Mouse (Mus musculus) layer of hippocampus, adult 9-11 months (tissue): ENCODE measurements at regions not wholly inside any gene's neighbourhood (a gene's known extent, or its start where the extent isn't known, plus 50 kb on each side); places are given as distances from the start of the nearest gene placed in this dataset.

Experiments used
- DNase-seq: peaks from one replicate; pipeline ENCODE4 v3.0.0; 2022

- DNase-seq: peak; percentile 42
Observed at GRCm38 (mm10) chr6:135525841-135526327, 163.5 kb downstream of the Emp1 start.

- DNase-seq: peak; percentile 86
Observed at GRCm38 (mm10) chr6:135526460-135527160, 164.3 kb downstream of the Emp1 start.

GRCm38 (mm10) chr6:135527879-135528278 is 165.5 kb downstream of the Emp1 start:
- peak; percentile 23 for DNase-seq

- DNase-seq: no peak
Observed at GRCm38 (mm10) chr6:135539791-135540646, 177.7 kb downstream of the Emp1 start.

- DNase-seq: no peak
Observed at GRCm38 (mm10) chr6:135541566-135541965, 179.2 kb downstream of the Emp1 start.

GRCm38 (mm10) chr6:135542356-135542755 is 180.0 kb downstream of the Emp1 start:
- DNase-seq: no peak

- DNase-seq: no peak
Observed at GRCm38 (mm10) chr6:135543390-135543789, 181.0 kb downstream of the Emp1 start.

- DNase-seq: no peak
Observed at GRCm38 (mm10) chr6:135543863-135544262, 181.5 kb downstream of the Emp1 start.

GRCm38 (mm10) chr6:135550368-135550950 is 188.1 kb downstream of the Emp1 start:
- DNase-seq: no peak

- no peak for DNase-seq
Observed at GRCm38 (mm10) chr6:135552396-135552795, 190.1 kb downstream of the Emp1 start.

GRCm38 (mm10) chr6:135559501-135559907 is 197.2 kb downstream of the Emp1 start:
- DNase-seq: peak; percentile 88

- peak; percentile 54 for DNase-seq
Observed at GRCm38 (mm10) chr6:135562267-135562666, 199.9 kb downstream of the Emp1 start.

- DNase-seq: no peak
Observed at GRCm38 (mm10) chr6:135563766-135564165, 201.4 kb downstream of the Emp1 start.

GRCm38 (mm10) chr6:135569086-135569485 is 206.7 kb downstream of the Emp1 start:
- DNase-seq: no peak

- no peak for DNase-seq
Observed at GRCm38 (mm10) chr6:135575294-135575693, 212.9 kb downstream of the Emp1 start.

- DNase-seq: no peak
Observed at GRCm38 (mm10) chr6:135578728-135579127, 216.4 kb downstream of the Emp1 start.

- peak; percentile 68 for DNase-seq
Observed at GRCm38 (mm10) chr6:135582567-135582966, 220.2 kb downstream of the Emp1 start.

- no peak for DNase-seq
Observed at GRCm38 (mm10) chr6:135584782-135585181, 222.4 kb downstream of the Emp1 start.

- DNase-seq: no peak
Observed at GRCm38 (mm10) chr6:135590084-135590483, 227.7 kb downstream of the Emp1 start.

GRCm38 (mm10) chr6:135591085-135591484 is 228.7 kb downstream of the Emp1 start:
- peak; percentile 64 for DNase-seq

GRCm38 (mm10) chr6:135596358-135596757 is 234.0 kb downstream of the Emp1 start:
- no peak for DNase-seq

- DNase-seq: no peak
Observed at GRCm38 (mm10) chr6:135610504-135611096, 248.3 kb downstream of the Emp1 start.

GRCm38 (mm10) chr6:135627928-135628327 is 265.6 kb downstream of the Emp1 start:
- peak; percentile 59 for DNase-seq
